Comparison of ENCODE assay signal across 4 mouse cellular contexts in the genomic region with DNA sequence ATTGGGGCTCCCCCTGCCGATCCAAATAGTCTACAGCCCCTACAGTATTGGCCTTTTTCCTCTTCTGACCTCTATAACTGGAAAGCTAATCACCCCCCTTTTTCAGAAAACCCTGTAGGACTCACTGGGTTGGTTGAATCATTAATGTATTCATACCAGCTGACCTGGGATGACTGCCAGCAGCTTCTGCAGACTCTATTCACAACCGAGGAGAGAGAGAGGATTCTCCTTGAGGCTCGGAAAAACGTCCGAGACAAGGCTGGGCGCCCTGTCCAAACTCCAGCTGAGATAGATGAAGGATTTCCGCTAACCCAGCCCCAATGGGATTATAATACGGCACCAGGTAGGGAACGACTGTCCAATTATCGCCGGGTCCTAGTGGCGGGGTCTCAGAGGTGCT. TPM values are rescaled to one million over a fixed set of nuclear protein-coding genes. Genes with fewer than 3 reads are reported as not detected.
"Had no signal": no experiment of that assay in that cellular context is flagged by ENCODE, and none has a peak within 500 bp of the region (broad histone marks: within the 10 kb centered on the region; RNA-seq: fewer than 3 reads in every experiment).

No protein-coding gene starts in this region.

RNA-seq across cellular contexts. Expression of a gene that starts 19.4 kb away (rescaled TPM):
- total RNA-seq: midbrain, postnatal 0 days had no signal

RNA-seq across cellular contexts. Expression of a gene that starts 27.1 kb away (rescaled TPM):
- total RNA-seq: megakaryocyte progenitor cell, adult 5-6 weeks; midbrain, postnatal 0 days; monocyte, adult 5-6 weeks; neutrophil, adult 5-6 weeks had no signal

RNA-seq across cellular contexts. Expression of a gene that starts 43.9 kb away (rescaled TPM):
- total RNA-seq: megakaryocyte progenitor cell, adult 5-6 weeks; midbrain, postnatal 0 days; monocyte, adult 5-6 weeks; neutrophil, adult 5-6 weeks had no signal

RNA-seq across cellular contexts. Expression of a gene that starts 59.3 kb away (rescaled TPM):
- total RNA-seq: megakaryocyte progenitor cell, adult 5-6 weeks; neutrophil, adult 5-6 weeks had no signal
